Mouse (Mus musculus) neural tube, embryonic 14.5 days (tissue): ENCODE results near the gene Aimp1. TPM values are rescaled to one million over a fixed set of nuclear protein-coding genes. Genes with fewer than 3 reads are reported as not detected.

Experiments
- ATAC-seq: fragments of 200-750 bp; cut with Nextera tagmentation; 2 replicates; pipeline ENCODE4 v1.8.0; 2017; ENCODE audit warnings: low read depth, mild to moderate bottlenecking, moderate TSS enrichment, moderate library complexity
- H3K27ac ChIP-seq: fragments of 300-500 bp; sonication (generic); 2 replicates; pipeline ENCODE4 v1.5.1; 2014; ENCODE audit warnings: low read depth, mild to moderate bottlenecking, control low read depth, low read length, moderate library complexity, mixed read lengths
- H3K27me3 ChIP-seq: fragments of 300-500 bp; sonication (generic); 2 replicates; pipeline ENCODE4 v1.6.1; 2014; ENCODE audit warnings: low read length; ENCODE audit not compliant: control insufficient read depth, insufficient read depth
- H3K36me3 ChIP-seq: fragments of 300-500 bp; sonication (generic); 2 replicates; pipeline ENCODE4 v1.6.1; 2014; ENCODE audit warnings: low read length, mixed read lengths; ENCODE audit not compliant: control insufficient read depth, insufficient read depth
- H3K4me1 ChIP-seq: fragments of 300-500 bp; sonication (generic); 2 replicates; pipeline ENCODE4 v1.6.1; 2014; ENCODE audit warnings: low read length; ENCODE audit not compliant: control insufficient read depth, insufficient read depth
- H3K4me2 ChIP-seq: fragments of 300-500 bp; sonication (generic); 2 replicates; pipeline ENCODE4 v1.6.1; 2014; ENCODE audit warnings: mild to moderate bottlenecking, low read depth, low read length, control low read depth
- H3K4me3 ChIP-seq: fragments of 300-500 bp; sonication (generic); 2 replicates; pipeline ENCODE4 v1.5.1; 2014; ENCODE audit warnings: low read depth, low read length, control low read depth, mixed read lengths
- H3K9ac ChIP-seq: fragments of 300-500 bp; sonication (generic); replicated peaks from 2 replicates; pipeline ENCODE4 v1.6.1; 2014; ENCODE audit warnings: low read depth, mild to moderate bottlenecking, control low read depth, low read length, mixed read lengths
- H3K9me3 ChIP-seq: fragments of 300-500 bp; sonication (generic); 2 replicates; pipeline ENCODE4 v1.6.1; 2016; ENCODE audit warnings: low read length; ENCODE audit not compliant: control insufficient read depth
- WGBS: fragments of 180-500 bp; shearing (Covaris S2); extraction: QIAGEN DNeasy Blood & Tissue Kit; methylation state at CpG from one replicate; pipeline ENCODE4 v1.1.7; 2014; 5-methylcytosine and 5-hydroxymethylcytosine counted together
- polyA plus RNA-seq: library from polyadenylated mRNA; unstranded; fragments of >200 nt; fragmentation: Nextera tagmentation; extraction: Ambion mirVana; gene quantifications from 2 replicates; pipeline ENCODE4 v1.2.1, GENCODE M21; 2014

The Aimp1 gene
- polyA plus RNA-seq, 1 experiment from 2014 or later, result 70.9 TPM

DNA sequence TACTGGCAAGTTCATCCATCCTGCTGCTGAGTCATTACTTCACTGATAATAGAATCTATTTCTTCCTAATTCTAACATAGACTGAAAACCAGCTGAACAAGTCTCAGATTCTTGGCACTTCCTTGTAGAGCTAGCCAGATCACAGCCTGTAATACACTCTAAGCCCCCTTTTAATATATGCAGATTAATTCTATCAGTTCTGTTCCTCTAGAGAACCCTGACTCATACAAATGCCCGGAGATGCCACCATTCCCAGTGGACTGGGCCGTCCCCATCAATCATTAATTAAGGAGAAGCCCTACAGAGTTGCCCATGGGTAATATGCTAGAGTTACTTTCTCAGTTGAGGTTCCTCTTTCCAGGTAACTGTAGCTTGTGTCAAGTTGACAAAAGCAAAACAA is 28.2 kb downstream of the Aimp1 start:
- Histone ChIP-seq H3K27me3 (no peaks in the 10 kb centered on the region), H3K4me2 (no peak overlapping the region), H3K4me1 (no peaks in the 10 kb centered on the region), H3K27ac (no peak overlapping the region), H3K36me3 (peaks cover 17% of the 10 kb centered on the region; the same call in 1 of the 2 replicates), H3K9ac (no peak overlapping the region), H3K9me3 (no peaks in the 10 kb centered on the region), H3K4me3 (no peak overlapping the region)
- no peak for ATAC-seq
- WGBS, result 65% methylated on average over 2 of the region's 2 CpGs

DNA sequence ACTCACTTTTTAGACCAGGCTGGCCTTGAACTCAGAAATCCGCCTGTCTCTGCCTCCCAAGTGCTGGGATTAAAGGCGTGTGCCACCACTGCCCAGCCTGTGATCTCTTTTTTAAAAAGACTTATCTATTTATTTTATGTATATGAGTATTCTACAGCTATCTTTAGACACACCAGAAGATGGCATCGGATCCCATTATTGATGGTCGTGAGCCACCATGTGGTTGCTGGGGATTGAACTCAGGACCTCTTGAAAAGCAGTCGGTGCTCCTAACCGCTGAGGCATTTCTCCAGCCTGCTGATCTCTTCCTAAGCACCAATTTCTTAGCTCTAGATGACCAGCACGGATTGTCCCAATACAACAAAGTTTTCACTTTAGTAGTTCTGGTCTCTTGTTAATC is 30.2 kb downstream of the Aimp1 start:
- H3K4me2 ChIP-seq, result no peak overlapping the region
- H3K27ac ChIP-seq, result no peak overlapping the region
- H3K9ac ChIP-seq, result no peak overlapping the region
- H3K36me3 ChIP-seq, result peaks cover 2% of the 10 kb centered on the region; the same call in 1 of the 2 replicates
- H3K4me3 ChIP-seq, result no peak overlapping the region
- 93% methylated on average over 7 of the region's 7 CpGs for WGBS
- H3K27me3 ChIP-seq, result no peaks in the 10 kb centered on the region
- no peak for ATAC-seq
- H3K9me3 ChIP-seq, result no peaks in the 10 kb centered on the region
- H3K4me1 ChIP-seq, result no peaks in the 10 kb centered on the region

DNA sequence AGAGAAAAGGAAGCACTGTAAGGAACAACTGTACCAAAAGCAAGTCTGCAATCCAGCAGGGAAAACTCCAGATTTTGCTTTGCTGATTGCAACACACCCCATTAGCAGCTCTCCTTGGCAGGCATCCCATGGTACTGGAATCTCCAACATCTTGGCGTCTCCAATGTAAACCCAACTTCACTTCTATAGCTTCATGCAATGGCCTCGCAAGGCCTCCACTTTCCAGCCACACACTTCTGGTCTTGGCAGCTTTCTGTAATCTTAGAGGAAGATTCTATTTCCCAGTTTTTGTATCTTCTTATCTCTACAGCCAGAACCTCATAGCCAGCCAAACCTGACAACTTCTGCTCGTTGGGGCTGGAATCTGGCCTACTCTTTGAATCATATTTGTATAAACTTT is 32.4 kb downstream of the Aimp1 start:
- Histone ChIP-seq H3K4me2 (no peak overlapping the region), H3K27me3 (no peaks in the 10 kb centered on the region), H3K4me3 (no peak overlapping the region), H3K4me1 (no peaks in the 10 kb centered on the region), H3K27ac (no peak overlapping the region), H3K9ac (no peak overlapping the region), H3K36me3 (no peaks in the 10 kb centered on the region), H3K9me3 (no peaks in the 10 kb centered on the region)
- ATAC-seq, result no peak
- WGBS, result 86% methylated on average over 3 of the region's 3 CpGs

DNA sequence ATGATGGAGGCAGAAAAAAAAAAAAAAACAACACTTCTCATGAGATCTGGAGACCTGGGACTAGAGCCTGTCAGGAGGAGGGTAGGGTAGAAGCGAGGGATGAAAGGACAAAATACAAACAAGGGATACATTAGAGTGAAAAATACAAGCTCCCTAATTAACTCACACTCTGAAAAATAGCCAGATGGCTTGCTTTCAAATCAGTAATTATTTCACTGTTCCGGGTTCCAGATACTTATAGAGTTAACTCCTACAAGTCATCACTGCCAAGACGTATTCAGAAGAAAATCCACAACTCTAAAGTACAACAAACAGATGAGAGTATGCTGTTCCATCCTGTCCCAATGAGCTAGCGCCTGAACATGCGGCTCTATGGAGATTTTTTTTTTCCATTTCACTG is 34.0 kb downstream of the Aimp1 start:
- Histone ChIP-seq H3K36me3 (no peaks in the 10 kb centered on the region), H3K27me3 (no peaks in the 10 kb centered on the region), H3K4me2 (no peak overlapping the region), H3K9me3 (no peaks in the 10 kb centered on the region), H3K9ac (no peak overlapping the region), H3K4me3 (no peak overlapping the region), H3K27ac (no peak overlapping the region), H3K4me1 (no peaks in the 10 kb centered on the region)
- WGBS, result 88% methylated on average over 5 of the region's 5 CpGs
- no peak for ATAC-seq

DNA sequence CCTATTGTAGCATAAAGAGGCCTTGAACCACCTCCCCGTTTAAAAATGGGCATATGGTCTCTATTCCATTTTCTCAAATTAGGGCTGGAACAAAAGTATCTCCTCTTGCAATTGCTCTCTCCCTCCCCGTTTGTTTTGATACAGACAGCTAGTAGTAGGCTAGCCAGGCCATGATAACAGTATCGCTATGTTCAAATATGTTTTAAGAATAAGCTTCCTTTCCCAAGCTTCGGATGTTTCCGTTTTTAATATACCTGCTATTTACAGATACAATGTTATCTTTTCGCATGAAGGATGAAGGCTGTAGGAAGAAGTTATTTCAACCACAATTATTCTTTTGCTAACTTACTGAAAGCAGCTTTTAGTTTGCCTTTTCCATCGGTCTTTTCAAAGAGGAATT is 34.8 kb downstream of the Aimp1 start:
- ATAC-seq, result no peak
- Histone ChIP-seq H3K4me2 (no peak overlapping the region), H3K9me3 (no peaks in the 10 kb centered on the region), H3K4me1 (no peaks in the 10 kb centered on the region), H3K4me3 (no peak overlapping the region), H3K36me3 (no peaks in the 10 kb centered on the region), H3K27ac (no peak overlapping the region), H3K9ac (no peak overlapping the region), H3K27me3 (no peaks in the 10 kb centered on the region)
- 88% methylated on average over 7 of the region's 7 CpGs for WGBS

DNA sequence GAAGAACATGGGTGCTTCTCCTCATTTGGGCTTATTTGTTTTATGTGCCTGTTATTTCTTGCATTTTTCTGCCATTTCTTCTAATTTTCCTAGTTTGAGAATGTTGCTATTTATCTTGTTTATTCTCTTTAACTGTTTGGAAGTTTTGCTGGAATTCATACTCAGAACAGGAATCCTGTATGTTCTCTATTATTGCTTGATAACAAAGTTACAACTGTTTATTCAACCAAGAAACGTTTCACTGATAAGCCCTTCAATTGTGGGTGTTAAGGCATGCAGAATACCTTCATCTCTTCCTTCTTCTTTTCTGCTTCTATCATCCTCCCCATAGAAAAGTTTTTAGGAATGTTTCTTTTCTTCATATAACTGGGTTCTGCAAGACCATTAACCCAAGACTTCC is 37.4 kb downstream of the Aimp1 start:
- no peak for ATAC-seq
- no peak overlapping the region for H3K27ac ChIP-seq
- H3K4me3 ChIP-seq, result no peak overlapping the region
- H3K9ac ChIP-seq, result no peak overlapping the region
- no peak overlapping the region for H3K4me2 ChIP-seq
- 60% methylated on average over 1 of the region's 1 CpGs for WGBS
- H3K27me3 ChIP-seq, result no peaks in the 10 kb centered on the region
- H3K9me3 ChIP-seq, result no peaks in the 10 kb centered on the region
- H3K36me3 ChIP-seq, result no peaks in the 10 kb centered on the region
- no peaks in the 10 kb centered on the region for H3K4me1 ChIP-seq

DNA sequence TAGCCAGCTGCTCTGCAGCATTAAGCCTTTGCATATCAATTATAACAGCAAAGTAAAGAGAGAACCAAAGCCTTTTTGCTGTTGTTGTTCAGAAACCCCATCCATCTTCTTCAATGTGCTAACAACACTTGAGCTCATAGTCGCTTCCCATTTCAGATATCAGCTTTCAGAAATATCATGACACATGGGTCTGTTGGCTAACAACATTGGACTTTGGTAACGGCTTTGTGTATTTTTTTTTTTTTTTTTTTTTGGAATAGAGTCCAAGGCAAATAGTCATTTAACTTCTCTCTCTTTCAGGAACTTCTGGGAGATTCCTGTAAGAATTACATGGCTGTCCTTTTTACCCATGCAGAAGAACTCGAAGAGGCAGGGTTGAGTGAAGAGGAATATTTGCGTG is 40.1 kb downstream of the Aimp1 start:
- no peaks in the 10 kb centered on the region for H3K9me3 ChIP-seq
- H3K27ac ChIP-seq, result no peak overlapping the region
- no peak overlapping the region for H3K4me2 ChIP-seq
- no peak for ATAC-seq
- no peaks in the 10 kb centered on the region for H3K36me3 ChIP-seq
- H3K4me3 ChIP-seq, result no peak overlapping the region
- no peak overlapping the region for H3K9ac ChIP-seq
- no peaks in the 10 kb centered on the region for H3K4me1 ChIP-seq
- 89% methylated on average over 4 of the region's 4 CpGs for WGBS
- H3K27me3 ChIP-seq, result no peaks in the 10 kb centered on the region

DNA sequence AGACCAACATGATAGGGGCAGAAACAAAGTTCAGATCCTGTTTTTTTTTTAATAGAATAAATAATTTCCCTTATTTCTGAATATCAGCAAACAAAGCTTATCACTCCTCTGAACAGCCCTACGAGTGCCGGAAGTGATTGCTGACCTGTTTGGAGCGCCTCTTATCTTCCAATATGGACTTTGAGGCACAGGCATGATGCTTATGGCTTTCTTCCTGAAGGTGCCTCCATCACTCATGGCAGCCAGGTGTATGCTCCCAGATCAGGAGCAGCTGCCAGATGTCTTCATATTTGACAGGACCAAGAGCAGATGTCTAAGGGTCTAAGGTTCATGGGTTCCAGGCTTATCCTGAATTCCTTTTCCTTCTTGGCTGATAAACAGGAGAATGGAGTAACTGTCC is 47.1 kb downstream of the Aimp1 start:
- WGBS, result 92% methylated on average over 3 of the region's 3 CpGs
- H3K4me2 ChIP-seq, result no peak overlapping the region
- no peaks in the 10 kb centered on the region for H3K9me3 ChIP-seq
- no peak overlapping the region for H3K4me3 ChIP-seq
- no peak overlapping the region for H3K9ac ChIP-seq
- no peaks in the 10 kb centered on the region for H3K36me3 ChIP-seq
- H3K27ac ChIP-seq, result no peak overlapping the region
- no peaks in the 10 kb centered on the region for H3K27me3 ChIP-seq
- H3K4me1 ChIP-seq, result no peaks in the 10 kb centered on the region
- no peak for ATAC-seq

DNA sequence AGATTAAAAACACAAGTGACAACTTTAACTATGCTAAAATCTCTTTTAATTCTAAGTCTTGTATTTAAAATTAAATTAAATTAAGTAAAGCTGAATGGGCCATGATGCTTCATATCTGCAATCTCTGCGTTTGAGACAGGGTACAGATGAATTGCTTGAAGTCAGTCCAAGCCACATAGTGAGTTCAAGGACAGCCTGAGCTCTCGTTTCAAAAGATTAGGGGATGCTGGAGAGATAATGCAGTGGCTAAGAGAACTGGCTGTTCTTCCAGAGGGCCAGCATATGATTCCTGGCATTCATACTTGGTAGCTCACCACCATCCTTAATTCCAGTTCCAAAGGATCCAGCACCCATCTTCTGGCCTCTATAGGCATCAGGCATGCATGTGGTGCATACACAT is 50.9 kb downstream of the Aimp1 start:
- Histone ChIP-seq H3K9ac (no peak overlapping the region), H3K4me2 (no peak overlapping the region), H3K9me3 (no peaks in the 10 kb centered on the region), H3K27ac (no peak overlapping the region), H3K4me3 (no peak overlapping the region), H3K4me1 (no peaks in the 10 kb centered on the region), H3K36me3 (no peaks in the 10 kb centered on the region), H3K27me3 (no peaks in the 10 kb centered on the region)
- WGBS, result 70% methylated on average over 2 of the region's 2 CpGs
- no peak for ATAC-seq
